Mouse (Mus musculus): ENCODE results near the gene Gm10130. TPM values are rescaled to one million over a fixed set of nuclear protein-coding genes. Genes with fewer than 3 reads are reported as not detected.
"Not testable (repeated sequence)": the region's sequence is repeated elsewhere in the genome, so short reads cannot be mapped to it uniquely, and the experiment has no call there.

Gene Gm10130
- total RNA-seq (2021), result 1 to 10 TPM in 1 of 2 experiments, not detected in 1; 2.6 TPM
- long read RNA-seq, experiment 1, partial matches to known transcripts, result 0 of 8 reads
- long read RNA-seq, experiment 1, other reads (novel, unspliced or antisense), result 8 of 8 reads
- long read RNA-seq, experiment 2, partial matches to known transcripts, result 0 of 2 reads
- long read RNA-seq, experiment 2, other reads (novel, unspliced or antisense), result 2 of 2 reads

DNA sequence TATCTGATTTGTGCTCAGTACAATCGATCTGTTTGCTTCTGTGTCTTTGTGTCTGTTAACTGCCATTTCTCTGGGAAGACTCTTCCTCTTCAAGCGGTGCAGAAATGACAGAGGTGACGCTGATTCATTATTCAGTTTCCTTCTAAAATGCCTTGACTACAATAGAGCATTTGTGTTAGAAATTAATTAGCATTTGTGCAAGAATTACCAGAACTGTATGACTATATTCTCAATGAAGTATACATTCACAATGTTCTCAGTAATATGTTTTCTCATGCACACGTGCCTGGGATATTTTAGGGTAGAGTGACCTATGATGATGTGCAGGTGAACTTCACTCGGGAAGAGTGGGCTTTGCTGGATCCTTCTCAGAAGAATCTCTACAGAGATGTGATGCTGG lies at the start of gene Gm10130:
TSS of gene Gm10130 (plus strand) at position 301 of the 400 bp plus-strand sequence.
- intact Hi-C loops (cut with DNase I), result loop anchor here (10.0 kb wide), 1 partner anchor 79 kb away; no protein-coding TSS in a partner anchor
- DNase-seq (ENCODE audit: extremely low spot score in 1 of 2, low spot score in 2 of 2), result no peak
- no peak within 1 kb of the TSS for H3K27ac ChIP-seq
- no peak for TF ChIP-seq CTCF (IDR thresholded peaks at IDR 0.05)
- H3K4me3 ChIP-seq, result no peak within 1 kb of the TSS

DNA sequence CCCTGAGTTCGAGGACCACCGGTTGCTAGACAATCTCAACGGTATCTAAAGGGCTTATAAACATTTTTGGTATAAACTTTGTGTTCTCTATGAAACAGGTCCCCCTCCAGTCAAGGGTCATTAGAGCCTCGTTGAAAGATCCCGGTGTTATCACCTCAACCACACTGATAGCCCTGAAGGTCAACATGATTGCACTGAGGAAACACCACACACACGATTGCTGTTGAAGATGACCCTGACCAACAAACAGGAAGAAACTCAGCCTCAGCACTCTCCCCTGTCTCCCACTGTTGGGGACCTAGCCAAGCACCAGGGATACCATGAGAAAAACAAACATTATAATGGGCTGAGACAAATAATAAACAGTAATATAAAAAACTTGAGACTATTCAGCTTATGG lies 29.8 kb upstream of the Gm10130 start:
- TF ChIP-seq CTCF (IDR thresholded peaks at IDR 0.05), result no peak
- intact Hi-C loops (cut with DNase I), result no loop called here
- Histone ChIP-seq H3K4me3 (no peak overlapping the region), H3K27ac (no peak overlapping the region)
- no peak for DNase-seq (ENCODE audit: extremely low spot score in 1 of 2, low spot score in 2 of 2)

DNA sequence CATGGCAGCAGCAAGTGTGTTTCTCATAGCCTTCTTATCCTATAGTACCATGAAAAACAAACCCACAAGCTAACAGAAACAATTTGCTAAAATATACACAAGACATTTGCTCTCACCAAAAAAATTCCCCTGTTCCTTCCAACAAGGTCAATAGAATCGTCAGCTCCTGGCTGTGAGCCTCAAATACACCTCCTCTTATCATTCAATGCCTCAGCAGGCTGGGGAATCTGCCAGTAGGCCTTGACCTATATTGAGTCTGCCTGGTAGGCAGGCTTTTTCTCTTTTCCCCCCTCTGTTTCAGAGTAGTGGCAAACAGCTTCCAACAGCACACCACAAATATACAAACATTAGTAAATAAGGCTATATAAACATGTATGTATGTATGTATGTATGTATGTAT lies 24.4 kb upstream of the Gm10130 start:
- DNase-seq (ENCODE audit: extremely low spot score in 1 of 2, low spot score in 2 of 2), result no peak
- intact Hi-C loops (cut with DNase I), result no loop called here
- Histone ChIP-seq H3K4me3 (no peak overlapping the region), H3K27ac (no peak overlapping the region)
- no peak for TF ChIP-seq CTCF (IDR thresholded peaks at IDR 0.05)

DNA sequence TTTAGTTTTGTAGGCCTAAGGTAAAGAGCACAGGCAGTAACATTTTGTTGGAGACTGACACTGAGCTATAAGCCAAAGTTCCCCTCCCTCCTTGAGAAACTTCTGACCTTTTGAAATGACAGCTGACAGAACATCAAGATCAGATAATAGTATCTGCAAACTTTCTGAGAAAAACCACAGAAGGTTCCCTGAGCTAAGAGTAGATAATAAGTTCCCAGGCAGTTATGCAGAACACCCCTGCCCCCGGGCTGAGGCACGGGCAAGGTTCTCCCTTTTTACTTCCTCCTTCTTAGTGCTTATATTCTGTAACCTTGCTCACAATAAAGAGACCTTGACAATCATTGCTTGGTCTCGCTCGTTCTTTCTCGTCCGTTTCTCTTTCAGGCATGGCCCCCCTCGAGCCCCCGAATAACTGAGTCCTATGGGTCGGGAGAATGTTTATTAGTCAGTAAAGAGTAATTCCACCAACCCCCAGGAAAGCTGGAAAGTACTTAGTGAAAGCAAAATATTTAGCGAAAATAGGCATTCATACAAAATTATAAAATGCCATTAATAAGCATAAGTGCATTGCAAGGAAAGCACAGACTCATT lies 16.2 kb upstream of the Gm10130 start:
- intact Hi-C loops (cut with DNase I), result no loop called here
- Histone ChIP-seq H3K27ac (no peak overlapping the region), H3K4me3 (no peak overlapping the region)
- no peak for TF ChIP-seq CTCF (IDR thresholded peaks at IDR 0.05)
- no peak for DNase-seq (ENCODE audit: extremely low spot score in 1 of 2, low spot score in 2 of 2)

DNA sequence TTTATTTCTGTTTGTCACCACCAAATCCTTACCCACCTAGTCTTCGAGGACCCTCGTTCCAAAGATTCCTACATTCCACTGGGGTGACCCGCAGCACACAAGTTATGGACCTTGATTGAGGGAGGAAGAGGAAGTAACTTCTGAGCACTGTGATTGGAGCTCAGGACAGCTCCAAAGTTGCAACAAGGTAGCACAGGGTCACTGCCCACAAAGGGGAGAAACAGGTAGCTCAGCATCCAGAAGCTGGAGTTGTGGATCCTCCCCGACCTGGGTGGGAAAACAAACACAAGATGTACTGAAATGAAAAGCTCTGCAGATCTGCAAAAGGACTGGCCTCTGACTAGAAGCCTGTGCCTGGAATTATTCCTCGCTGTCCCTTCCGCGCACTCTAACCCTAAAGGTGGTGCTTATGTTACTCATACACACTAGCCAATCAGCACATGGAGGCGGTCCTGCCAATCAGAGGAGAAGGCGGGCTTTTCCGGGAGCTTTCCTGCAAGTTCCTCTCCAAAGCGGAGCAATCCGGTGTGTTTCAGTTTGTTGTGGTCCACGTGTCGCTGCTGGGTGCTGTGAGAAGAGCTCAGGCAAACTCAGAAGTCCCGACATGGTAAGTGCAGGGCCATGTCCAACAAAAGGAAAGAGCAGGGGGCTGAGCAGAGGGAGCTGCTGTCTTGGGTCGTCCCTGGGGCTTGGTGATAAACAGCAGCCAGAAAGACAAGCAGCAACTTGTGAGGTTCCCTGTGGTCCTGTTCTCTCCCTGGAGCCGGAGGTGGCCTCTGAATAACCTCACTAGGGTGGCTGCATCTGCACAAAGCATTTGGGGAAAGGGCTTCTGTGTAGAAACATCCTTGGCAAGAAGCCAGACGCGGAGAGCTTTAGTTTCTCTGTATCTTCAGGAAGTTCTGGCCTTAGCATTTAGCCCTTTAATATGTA lies 12.3 kb upstream of the Gm10130 start:
- H3K4me3 ChIP-seq, result peak overlapping the region; percentile 62
- intact Hi-C loops (cut with DNase I), result loop anchor here (2.0 kb wide), 1 partner anchor 52 kb away; the partner anchor contains the start of gene 3300002I08Rik
- H3K27ac ChIP-seq, result not testable (repeated sequence)
- DNase-seq (ENCODE audit: extremely low spot score in 1 of 2, low spot score in 2 of 2), result peak; percentile 84 to 87

DNA sequence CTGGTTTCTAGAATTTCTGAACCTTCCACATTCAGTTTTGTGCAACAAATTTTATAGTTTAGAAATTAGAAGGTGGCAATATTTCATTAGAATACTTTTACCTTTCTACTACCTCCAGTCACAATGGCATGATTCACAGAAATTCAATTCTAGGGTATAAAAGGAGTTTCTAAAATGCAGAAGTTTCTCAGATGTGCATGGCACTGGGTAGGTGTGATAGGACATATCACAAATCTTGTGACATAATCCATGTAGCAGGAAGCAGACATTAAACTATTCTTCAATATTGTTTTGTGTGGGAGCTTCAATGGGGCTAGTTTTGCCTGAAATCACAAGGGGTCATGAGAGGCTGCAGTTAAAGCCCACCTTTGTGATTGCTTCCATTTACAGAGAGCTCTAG lies 7.4 kb upstream of the Gm10130 start:
- intact Hi-C loops (cut with DNase I), result no loop called here
- TF ChIP-seq CTCF (IDR thresholded peaks at IDR 0.05), result no peak
- Histone ChIP-seq H3K4me3 (no peak overlapping the region), H3K27ac (no peak overlapping the region)
- DNase-seq (ENCODE audit: extremely low spot score in 1 of 2, low spot score in 2 of 2), result no peak

DNA sequence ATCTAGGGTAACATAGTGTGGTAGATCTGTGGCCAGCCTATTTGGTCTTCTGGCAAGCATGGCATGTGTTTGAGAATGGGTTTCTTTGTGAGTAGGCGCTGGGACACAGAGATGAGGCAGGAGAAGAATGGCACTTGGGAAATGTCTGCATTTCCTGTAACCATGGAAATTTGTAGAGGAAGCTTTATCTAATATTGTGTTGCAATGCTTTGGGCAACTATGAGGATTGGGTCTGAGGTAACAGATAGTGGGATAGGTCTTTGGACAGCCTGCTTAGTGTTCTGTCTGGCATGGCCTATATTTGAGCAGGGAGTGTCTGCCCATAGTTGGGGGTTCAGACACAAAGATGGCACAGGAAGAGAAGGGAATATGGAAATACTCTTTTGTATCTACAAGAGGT lies 4.5 kb upstream of the Gm10130 start:
- TF ChIP-seq CTCF (IDR thresholded peaks at IDR 0.05), result no peak
- intact Hi-C loops (cut with DNase I), result no loop called here
- DNase-seq (ENCODE audit: extremely low spot score in 1 of 2, low spot score in 2 of 2), result no peak
- Histone ChIP-seq H3K27ac (no peak overlapping the region), H3K4me3 (no peak overlapping the region)

DNA sequence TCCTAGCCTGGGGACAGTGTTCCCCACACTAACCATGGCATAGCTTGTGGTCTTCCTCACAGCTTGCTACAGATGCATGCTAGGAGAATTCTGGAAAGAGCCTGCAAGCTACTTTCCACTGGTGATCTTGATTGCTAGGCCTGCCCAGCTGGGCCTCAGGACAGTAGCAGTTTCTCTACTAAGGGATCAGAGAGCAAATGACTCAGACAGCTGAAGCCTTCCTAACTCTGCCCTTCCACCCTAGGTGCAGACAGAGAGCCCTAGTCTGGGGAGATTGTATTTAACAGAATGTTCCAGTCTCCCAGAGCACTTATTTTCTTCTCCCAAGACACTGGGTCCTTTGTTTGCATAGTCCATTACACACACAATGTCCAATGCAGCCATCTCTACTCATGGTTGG lies 33.6 kb downstream of the Gm10130 start:
- H3K27ac ChIP-seq; H3K4me3 ChIP-seq; intact Hi-C loops (cut with DNase I); DNase-seq (ENCODE audit: extremely low spot score in 1 of 2, low spot score in 2 of 2): not testable (repeated sequence)

DNA sequence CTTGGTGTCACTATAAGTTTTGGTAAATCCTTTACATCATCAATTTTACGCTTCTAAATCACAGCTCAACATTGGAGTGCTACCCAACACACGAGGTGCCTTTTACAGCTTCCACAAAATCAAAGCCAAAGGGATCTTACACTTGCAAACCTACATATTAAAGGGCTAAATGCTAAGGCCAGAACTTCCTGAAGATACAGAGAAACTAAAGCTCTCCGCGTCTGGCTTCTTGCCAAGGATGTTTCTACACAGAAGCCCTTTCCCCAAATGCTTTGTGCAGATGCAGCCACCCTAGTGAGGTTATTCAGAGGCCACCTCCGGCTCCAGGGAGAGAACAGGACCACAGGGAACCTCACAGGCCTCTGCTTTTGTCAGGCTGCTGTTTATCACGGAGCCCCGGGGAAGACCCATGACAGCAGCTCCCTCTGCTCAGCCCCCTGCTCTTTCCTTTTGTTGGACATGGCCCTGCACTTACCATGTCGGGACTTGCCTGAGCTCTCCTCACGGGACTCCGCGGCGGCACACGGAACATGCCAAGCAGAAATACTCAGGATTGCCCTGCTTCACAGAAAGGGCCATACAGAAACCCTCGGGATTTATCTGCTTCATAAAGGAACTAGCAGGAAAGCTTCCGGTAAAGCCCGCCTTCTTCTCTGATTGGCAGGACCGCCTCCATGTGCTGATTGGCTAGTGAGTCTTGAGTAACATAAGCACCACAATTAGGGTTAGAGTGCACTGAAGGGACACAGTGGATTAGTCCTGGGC lies 38.8 kb downstream of the Gm10130 start, which contains the start of gene 3300002I08Rik:
TSS of gene 3300002I08Rik (minus strand) at position 653 of the 765 bp plus-strand sequence.
- peak; percentile 86 to 87 for DNase-seq (ENCODE audit: extremely low spot score in 1 of 2, low spot score in 2 of 2)
- Histone ChIP-seq H3K27ac (peak within 1 kb of the TSS; percentile 83), H3K4me3 (peak within 1 kb of the TSS; percentile 84)
- intact Hi-C loops (cut with DNase I), result loop anchor here (2.0 kb wide), 1 partner anchor 51 kb away; no protein-coding TSS in a partner anchor

DNA sequence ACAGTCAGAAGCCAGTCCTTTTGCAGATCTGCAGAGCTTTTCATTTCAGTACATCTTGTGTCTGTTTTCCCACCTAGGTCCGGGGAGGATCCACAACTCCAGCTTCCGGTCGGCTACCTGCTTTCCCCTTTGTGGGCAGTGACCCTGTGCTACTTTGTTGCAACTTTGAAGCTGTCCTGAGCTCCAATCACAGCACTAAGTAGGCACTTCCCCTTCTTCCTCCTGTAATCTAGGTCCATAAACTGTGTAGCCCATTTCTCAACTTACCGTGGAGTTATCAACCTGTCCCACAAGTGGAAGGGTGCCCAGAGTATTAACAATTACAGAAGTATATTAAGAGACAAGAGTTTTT lies 39.4 kb downstream of the Gm10130 start:
- TF ChIP-seq CTCF (IDR thresholded peaks at IDR 0.05), result no peak
- Histone ChIP-seq H3K4me3 (peak overlapping the region; percentile 84), H3K27ac (peak overlapping the region; percentile 83)
- intact Hi-C loops (cut with DNase I), result loop anchor here (2.0 kb wide), 1 partner anchor 52 kb away; no protein-coding TSS in a partner anchor
- no peak for DNase-seq (ENCODE audit: extremely low spot score in 1 of 2, low spot score in 2 of 2)

DNA sequence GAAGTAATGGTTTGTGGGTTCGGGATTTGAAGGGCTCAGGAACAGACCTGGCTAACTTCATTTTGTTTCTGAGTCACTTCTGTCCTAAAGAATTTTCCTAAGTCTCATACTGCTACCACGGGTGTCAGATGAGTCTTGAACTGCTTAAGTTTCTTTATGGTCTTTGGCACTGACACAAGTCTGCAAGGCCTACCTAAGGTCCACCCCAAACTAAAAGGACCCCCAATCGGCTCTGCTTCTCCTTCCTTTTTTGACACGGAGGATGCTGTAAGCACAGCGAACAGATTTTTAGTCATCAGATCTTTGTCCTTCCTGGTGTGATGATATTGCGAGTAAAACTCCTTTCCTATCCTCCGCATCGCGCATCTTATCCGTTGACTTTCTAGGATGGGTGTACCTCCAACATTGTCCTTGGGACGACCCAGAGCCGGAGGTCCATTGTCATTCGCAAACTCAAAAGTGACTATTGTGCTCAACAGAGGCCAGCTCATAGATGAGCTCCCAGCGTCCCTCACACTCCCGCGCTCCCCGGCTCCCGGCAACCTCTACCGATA lies 62.1 kb downstream of the Gm10130 start:
- intact Hi-C loops (cut with DNase I); H3K27ac ChIP-seq; DNase-seq (ENCODE audit: extremely low spot score in 1 of 2, low spot score in 2 of 2); H3K4me3 ChIP-seq: not testable (repeated sequence)
